Mouse (Mus musculus): ENCODE results near the gene Mrps30.

- TF ChIP-seq POLR2A (IDR thresholded peaks at IDR 0.05; ENCODE audit: insufficient read length, low read depth) (no peak), MYOG (IDR thresholded peaks at IDR 0.05; ENCODE audit: control insufficient read depth in 1 of 3, insufficient read depth in 1 of 3, insufficient read length in 2 of 3, low read depth in 2 of 3) (no peak)
Measured at GRCm38 (mm10) chr13:118380381-118380780, 6.7 kb downstream of the Mrps30 start.
